Mouse (Mus musculus): ENCODE data around the gene Armh4.
"Not testable (repeated sequence)": the region's sequence is repeated elsewhere in the genome, so short reads cannot be mapped to it uniquely, and the experiment has no call there.

Gene Armh4

DNA sequence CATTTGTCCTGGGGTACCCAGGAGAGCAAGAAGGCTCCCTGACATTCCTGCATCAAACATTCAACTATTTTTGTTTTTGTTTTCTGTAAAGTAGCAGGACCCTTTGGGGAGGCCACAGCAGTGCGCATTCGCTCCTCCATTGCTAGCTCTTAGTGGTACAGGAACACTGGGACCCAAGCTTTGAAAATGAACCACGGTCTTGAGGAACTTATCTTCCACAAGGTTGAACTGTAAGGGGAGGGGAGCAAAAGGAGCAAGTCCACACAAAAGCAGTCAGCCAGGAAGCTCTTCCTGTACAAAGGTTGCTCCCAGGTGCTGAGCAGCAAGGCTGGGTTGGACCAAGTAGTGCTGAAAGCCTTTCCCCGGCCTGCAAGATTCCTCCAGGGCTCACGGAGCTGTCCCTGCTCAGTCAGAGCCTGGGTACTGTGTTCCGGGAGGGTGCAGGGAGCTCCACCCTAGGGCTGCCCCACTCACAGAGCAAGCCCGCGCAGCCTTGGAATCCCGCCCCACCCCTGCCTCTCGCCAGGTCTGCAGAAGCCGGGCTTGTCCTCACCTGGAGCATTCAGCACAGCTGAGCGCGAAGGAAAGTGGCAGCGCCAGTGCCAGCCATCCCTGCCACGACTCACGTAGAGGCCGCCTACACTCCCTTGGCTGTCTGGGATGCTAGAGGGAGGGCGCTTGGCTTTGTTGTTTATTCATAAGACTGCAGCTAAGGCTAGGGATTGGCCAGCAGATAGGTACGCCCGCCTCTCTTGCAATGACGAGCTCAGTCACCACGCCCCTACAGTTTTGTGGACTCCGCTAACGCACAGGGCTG is at the start of gene Armh4:
Gene Armh4 (minus strand): TSS at position 669 of the 817 bp plus-strand sequence.
- in situ Hi-C loops (cut with MboI; ENCODE audit: low pct_unique_long_range_greater_than_20kb in 1 of 2, low sequenced_read_pairs in 2 of 2, unreplicated experiment in 1 of 2) = no loop called here

DNA sequence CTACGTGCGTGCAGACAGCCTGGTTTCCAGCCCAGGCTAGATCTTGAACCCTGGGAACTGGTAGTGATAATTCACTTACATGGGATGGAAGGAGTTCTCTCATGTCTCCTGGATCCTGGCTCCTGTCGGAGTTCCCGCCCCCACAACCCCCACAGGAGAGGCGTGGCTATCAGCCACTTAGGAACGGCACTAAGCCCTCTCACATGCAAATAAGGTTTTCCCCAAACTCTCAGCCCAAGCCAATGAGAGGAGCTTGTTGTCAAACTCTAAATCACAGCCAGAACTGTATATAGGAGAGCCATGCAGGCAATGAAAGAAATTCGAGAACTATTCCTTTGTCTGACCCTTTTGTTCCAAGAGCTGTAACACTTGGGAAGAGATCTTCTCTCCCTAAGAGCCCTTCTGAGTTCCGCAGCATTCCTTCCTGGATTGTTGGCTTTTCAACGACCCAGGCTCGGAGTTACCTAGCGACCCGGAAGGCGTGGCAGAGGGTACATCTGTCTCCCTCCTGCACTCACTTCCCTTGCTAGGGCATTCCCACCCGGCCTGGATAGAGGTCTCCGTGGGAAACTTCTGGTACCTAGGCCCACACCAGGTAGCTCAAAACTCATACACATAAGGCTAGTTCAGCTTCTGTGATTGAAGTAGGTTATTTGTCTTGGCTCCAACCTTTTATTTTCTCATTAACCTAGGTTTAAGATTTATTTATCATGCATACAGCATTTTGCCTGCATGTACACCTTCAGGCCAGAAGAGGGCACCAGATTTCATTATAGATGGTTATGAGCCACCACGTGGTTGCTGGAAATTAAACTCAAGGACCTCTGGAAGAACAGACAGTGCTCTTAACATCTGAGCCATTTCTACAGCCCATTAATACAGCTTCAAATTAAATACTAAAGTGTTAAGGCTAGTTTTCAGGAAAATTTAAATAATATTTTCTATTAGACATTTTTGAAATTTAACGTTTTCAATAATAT is 46.3 kb upstream of the Armh4 start:
- in situ Hi-C loops (cut with MboI; ENCODE audit: low pct_unique_long_range_greater_than_20kb in 1 of 2, low sequenced_read_pairs in 2 of 2, unreplicated experiment in 1 of 2) = no loop called here

DNA sequence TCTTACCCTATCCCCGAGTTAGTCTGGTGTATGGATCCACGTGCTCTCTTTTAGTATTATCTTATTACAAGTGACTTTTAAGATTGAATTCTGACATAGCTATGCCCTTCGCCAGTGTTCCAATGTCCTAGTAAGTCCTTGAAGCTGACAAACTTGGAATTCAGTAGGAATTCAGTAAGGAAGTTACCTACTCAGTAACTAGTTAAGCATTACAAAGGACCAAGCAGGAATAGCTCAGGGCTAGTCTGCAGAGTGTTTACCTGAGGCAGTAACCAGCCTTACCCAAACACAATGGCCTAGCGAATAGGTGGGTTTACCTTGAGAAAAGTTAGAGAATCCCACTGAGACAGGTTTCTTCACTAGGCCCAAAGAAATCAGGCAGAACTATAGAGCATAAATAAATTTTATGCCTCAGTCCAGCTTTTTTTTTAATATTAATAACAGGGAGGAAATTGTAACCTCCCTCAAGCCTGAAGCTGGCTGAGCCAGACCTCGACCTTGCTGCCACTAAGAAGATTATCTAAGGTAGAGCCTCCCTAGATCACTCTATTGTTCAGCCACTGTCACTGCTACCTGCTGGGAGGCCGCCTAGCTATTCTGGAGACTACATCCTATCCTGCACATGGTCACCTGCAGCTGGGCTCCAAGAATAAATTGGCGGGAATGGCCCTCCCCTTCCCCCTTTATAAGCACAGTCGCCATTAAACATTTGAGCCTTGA is 36.7 kb upstream of the Armh4 start:
- in situ Hi-C loops (cut with MboI; ENCODE audit: low pct_unique_long_range_greater_than_20kb in 1 of 2, low sequenced_read_pairs in 2 of 2, unreplicated experiment in 1 of 2) = loop anchor here in 1 of 2 experiments (25.0 kb wide), 1 partner anchor 1242 kb away; the partner anchor contains the start of genes Olfr750, Rnase11 and Rnase12

DNA sequence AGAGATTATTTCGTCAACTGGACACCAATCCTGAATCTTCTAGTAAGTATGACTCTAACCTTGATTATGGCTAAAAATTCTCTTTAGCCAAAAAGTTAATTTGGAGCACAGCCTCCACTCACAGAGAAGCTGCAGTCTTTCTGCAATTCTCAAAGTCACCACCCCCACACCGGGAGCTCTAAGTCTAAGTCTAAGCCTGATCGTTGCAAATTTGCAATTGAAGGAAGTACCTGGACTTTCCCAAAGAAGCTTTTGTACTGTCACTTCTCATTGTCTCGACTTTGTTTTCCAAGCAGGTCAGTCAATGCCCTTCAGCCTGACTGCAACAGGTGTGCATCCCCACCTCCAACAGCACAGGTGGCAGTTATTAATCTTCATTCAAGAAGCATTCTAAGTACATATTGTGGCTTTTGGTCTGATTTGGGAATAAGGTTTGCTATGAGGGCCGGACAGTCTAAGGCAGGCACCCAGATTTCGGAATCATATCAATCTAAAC is 35.6 kb upstream of the Armh4 start:
- in situ Hi-C loops (cut with MboI; ENCODE audit: low pct_unique_long_range_greater_than_20kb in 1 of 2, low sequenced_read_pairs in 2 of 2, unreplicated experiment in 1 of 2) = loop anchor here in 1 of 2 experiments (25.0 kb wide), 1 partner anchor 1244 kb away; the partner anchor contains the start of genes Olfr750, Rnase11 and Rnase12

DNA sequence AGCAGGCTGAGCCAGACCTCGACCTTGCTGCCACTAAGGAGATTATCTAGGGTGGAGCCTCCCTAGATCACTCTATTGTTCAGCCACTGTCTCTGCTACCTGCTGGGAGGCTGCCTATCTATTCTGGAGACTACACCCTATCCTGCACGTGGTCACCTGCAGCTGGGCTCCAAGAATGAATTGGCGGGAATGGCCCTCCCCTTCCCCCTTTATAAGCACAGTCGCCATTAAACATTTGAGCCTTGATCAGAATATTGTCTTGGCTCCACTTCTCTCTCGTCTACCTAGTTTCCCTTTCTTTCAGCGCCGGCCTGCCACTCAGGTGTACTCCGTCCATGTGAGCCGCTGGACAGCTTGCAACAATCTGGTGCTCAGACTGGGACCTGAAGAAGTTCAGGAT is 29.8 kb upstream of the Armh4 start:
- in situ Hi-C loops (cut with MboI; ENCODE audit: low pct_unique_long_range_greater_than_20kb in 1 of 2, low sequenced_read_pairs in 2 of 2, unreplicated experiment in 1 of 2) = loop anchor here in 1 of 2 experiments (25.0 kb wide), 1 partner anchor 1249 kb away; the partner anchor contains the start of genes Olfr750, Rnase11 and Rnase12

DNA sequence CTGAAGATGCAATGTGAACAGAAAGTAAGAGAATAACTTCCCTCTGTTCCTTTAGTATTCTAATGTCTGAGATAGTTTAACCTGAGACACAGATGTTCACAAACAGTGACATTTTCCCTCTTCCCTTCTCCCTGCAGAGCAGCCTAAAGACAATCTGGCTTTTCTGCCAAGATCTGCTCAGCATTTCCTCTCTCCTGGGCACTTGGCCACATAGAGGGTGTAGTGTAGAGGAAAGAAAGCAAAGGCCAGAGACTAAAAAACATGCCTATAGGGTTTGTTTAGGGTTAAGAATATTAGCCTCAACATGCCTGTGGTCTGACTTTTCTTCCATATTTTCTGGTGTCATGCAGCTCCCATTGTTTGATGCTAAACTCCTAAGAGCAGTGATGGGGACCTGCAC is 21.9 kb upstream of the Armh4 start:
- in situ Hi-C loops (cut with MboI; ENCODE audit: low pct_unique_long_range_greater_than_20kb in 1 of 2, low sequenced_read_pairs in 2 of 2, unreplicated experiment in 1 of 2) = loop anchor here in 1 of 2 experiments (25.0 kb wide), 1 partner anchor 1257 kb away; the partner anchor contains the start of genes Olfr750, Rnase11 and Rnase12

DNA sequence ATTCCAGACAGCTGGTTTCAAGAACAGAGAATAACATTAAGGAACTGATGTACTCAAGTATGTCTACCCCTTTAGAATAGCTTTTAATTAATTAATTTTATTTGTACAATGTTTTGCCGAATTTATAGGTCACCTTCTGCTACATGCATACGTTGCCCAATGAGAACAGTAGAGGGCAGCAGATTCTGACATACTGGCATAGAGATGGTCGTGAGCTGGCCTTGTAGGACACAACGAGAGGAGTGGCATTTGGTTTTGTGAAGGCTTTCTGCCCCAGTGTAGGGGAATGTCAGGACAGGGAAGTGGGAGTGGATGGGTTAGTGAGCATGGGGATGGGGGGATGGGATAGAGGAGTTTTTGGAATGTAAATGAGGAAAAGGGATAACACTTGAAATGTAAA is 18.3 kb upstream of the Armh4 start:
- in situ Hi-C loops (cut with MboI; ENCODE audit: low pct_unique_long_range_greater_than_20kb in 1 of 2, low sequenced_read_pairs in 2 of 2, unreplicated experiment in 1 of 2) = loop anchor here in 1 of 2 experiments (25.0 kb wide), 1 partner anchor 1261 kb away; the partner anchor contains the start of genes Olfr750, Rnase11 and Rnase12

DNA sequence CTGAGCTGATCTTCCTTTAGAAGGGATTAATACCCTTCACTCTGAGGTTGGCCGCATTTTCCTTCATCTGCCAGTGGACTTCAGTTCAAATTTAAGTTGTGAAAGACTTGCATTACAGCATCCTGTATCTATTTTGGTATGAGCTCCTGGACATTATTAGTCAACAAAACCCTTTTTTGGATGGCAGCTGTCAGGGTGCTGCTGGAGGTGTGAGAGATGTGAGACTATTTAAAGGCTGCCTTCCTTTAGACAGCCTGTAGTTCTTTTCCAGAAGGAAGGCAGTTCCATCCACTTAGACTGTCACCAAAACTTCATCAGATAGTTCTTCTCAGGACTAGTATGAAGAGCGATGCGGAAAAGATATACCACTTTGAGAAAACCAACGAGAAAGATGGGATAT is 10.8 kb upstream of the Armh4 start:
- in situ Hi-C loops (cut with MboI; ENCODE audit: low pct_unique_long_range_greater_than_20kb in 1 of 2, low sequenced_read_pairs in 2 of 2, unreplicated experiment in 1 of 2) = no loop called here

DNA sequence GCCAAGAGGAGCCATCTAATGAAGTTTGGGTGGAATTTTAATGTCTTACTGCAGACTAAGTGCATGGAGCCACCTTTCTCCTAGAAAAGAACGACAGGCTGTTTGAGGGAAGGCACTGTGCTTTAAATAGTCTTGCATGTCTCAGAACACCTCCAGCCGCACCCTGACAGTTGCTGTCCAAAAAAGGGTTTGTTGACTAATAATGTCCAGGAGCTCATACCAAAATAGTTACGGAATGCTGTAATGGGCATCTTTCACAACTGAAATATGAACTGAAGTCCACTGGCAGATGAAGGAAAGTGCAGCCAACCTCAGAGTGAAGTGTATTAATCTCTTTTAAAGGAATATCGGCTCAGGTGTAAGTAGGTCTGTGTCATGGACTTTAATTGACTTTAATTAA is 7.4 kb upstream of the Armh4 start:
- in situ Hi-C loops (cut with MboI; ENCODE audit: low pct_unique_long_range_greater_than_20kb in 1 of 2, low sequenced_read_pairs in 2 of 2, unreplicated experiment in 1 of 2) = no loop called here

DNA sequence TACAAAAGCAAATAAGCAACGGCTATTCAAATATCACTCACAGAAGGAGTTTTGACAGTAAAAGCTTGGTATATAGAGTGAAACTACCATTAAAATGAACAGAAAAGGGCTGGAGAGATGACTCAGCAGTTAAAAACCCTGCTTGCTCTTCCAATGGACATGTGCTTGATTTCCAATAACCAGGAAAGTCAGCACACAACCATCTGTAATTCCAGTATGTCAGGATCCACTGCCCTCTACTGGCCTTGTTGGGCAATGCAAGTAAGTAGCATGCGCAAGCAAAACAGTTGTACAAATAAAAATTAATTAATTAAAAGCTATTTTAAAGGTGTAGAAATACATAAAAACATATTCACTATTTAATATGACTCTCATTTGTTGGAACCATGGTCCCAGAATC is 2.6 kb upstream of the Armh4 start:
- in situ Hi-C loops (cut with MboI; ENCODE audit: low pct_unique_long_range_greater_than_20kb in 1 of 2, low sequenced_read_pairs in 2 of 2, unreplicated experiment in 1 of 2) = no loop called here

DNA sequence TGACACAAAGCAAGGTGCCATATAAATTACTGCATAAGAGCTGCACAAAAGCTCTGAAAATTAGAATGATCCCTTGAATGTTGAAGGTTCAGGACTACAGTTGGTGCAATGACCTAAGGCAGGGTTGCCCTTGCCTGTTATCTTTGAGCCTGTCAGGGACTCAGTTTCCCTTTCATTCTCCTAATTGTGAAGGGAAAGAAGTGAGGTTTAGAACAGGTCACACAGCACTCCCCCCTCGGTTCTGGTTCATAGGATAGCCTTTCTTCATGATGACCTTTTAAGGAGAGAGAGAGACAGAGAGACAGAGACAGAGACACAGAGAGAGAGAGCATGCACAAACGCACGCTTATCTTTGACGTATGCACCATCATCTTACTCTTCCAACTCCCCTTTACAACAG is 683 bp upstream of the Armh4 start:
- in situ Hi-C loops (cut with MboI; ENCODE audit: low pct_unique_long_range_greater_than_20kb in 1 of 2, low sequenced_read_pairs in 2 of 2, unreplicated experiment in 1 of 2) = no loop called here

DNA sequence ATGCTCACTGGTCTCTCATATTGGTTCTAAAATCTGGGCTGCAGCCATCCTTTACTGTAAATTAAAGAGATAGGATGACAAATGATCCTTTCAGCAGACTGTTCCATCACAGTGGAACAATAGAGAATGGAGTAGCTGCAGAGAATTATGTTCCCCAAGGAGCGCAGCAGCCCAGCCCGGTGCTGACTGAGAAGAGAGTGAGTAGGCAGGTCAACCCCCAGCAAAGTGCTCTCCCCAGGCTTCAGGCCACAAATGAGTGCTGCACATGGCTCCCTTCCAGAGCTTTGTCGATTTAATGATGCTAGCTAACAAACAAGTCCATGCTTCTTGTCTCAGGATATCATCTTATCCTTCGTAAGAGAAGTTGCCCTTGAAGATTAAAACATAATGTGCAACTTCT is 2.8 kb downstream of the Armh4 start:
- in situ Hi-C loops (cut with MboI; ENCODE audit: low pct_unique_long_range_greater_than_20kb in 1 of 2, low sequenced_read_pairs in 2 of 2, unreplicated experiment in 1 of 2) = no loop called here

DNA sequence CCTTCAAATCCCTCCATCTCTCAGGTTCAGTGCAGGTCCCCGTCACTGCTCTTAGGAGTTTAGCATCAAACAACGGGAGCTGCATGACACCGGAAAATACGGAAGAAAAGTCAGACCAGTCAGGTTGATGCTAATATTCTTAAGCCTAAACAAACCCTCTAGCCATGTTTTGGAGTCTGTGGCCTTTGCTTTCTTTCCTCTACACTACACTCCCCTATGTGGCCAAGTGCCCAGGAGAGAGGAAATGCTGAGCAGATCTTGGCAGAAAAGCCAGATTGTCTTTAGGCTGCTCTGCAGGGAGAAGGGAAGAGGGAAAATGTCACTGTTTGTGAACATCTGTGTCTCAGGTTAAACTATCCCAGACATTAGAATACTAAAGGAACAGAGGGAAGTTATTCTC is 5.6 kb downstream of the Armh4 start:
- in situ Hi-C loops (cut with MboI; ENCODE audit: low pct_unique_long_range_greater_than_20kb in 1 of 2, low sequenced_read_pairs in 2 of 2, unreplicated experiment in 1 of 2) = not testable (repeated sequence)

DNA sequence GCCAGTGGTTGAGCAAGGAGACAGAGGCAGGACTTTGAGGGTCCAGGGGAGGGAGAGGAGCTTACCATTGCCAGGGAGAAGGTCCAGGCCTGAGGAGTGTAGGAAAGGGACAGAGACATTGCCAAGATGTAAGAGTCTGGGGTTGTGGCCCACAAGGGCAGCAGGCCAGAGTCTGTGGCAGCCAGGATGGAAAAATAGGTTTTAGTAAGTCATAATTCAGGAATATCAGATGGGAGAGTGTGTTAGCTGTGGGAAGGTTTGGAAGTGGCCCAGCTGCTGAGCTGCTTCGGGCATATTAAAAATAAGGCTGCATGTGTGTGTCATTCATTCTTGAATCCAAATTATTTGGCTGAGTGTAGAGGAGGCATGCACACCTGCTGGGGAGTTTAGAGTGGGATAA is 11.4 kb downstream of the Armh4 start:
- in situ Hi-C loops (cut with MboI; ENCODE audit: low pct_unique_long_range_greater_than_20kb in 1 of 2, low sequenced_read_pairs in 2 of 2, unreplicated experiment in 1 of 2) = no loop called here

DNA sequence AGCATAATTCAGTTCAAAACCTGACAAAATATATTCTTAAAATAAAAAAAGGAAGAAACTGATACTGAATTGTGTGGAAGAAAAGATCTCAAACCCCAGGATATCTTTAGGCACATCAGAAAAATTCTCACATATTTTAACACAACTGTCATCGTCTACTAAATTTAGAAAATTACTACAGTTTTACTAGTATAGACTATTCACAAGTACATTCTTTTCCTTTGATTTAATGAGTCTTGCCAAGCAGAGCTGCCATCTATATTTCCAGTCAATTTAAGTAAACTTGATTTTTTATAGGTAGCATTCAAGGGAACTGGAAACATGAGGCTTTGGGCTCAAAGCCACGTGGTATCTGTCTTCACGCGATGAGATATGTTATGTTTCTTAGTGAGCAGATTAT is 16.6 kb downstream of the Armh4 start:
- in situ Hi-C loops (cut with MboI; ENCODE audit: low pct_unique_long_range_greater_than_20kb in 1 of 2, low sequenced_read_pairs in 2 of 2, unreplicated experiment in 1 of 2) = no loop called here

DNA sequence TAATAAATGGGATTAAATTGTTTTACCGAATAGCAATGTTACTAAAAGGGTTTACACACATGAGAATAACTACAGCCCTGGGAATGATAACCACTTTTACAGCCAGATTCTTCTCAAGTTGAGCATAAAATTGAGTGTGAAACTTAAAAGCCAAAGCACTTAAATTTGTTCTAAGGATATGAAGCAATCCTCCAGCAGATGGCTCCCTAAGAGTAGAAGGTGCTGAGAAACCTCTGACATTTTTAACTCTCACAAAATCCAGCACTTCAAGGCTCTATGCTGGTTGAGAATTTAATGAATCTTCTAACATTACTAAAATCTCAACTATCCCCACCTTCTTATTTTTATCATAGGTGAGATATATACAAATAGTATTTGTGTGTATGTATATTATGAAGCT is 27.3 kb downstream of the Armh4 start:
- in situ Hi-C loops (cut with MboI; ENCODE audit: low pct_unique_long_range_greater_than_20kb in 1 of 2, low sequenced_read_pairs in 2 of 2, unreplicated experiment in 1 of 2) = no loop called here

DNA sequence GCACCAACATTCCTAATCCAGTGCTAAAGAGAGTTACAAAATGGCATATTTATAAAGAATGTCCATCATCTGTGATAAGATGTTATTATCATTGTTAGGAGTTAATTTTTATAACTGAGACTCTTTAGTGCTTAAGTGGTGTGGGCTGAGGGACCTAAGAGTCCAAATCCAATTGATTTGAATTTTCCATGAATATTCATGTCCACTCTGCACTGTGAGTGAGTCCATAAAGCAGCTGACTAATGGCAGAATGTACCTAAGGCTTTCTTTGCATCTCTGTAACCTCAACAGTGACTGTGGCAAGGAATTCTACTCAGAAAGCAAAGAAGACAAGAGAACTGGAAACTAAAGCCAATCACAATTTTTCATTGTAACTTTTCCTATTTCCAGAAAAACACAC is 30.6 kb downstream of the Armh4 start:
- in situ Hi-C loops (cut with MboI; ENCODE audit: low pct_unique_long_range_greater_than_20kb in 1 of 2, low sequenced_read_pairs in 2 of 2, unreplicated experiment in 1 of 2) = no loop called here

DNA sequence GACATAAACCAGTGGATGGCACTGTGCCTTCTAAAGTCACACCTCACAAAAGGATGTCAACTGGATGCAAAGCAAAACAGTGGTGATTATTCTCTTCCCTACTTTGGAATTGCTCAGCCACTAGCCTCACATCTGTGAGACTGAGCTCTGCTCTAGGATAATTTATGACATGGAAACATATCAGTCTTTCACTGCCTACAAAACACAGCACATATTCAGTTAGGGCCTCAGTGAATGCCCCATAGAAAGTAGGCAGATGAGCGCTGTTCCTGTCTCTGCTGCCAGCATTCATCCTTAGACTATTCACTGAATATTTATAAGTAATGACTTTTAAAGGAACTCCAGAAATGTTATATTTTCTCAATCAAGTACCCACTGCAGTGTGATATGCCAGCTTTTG is 37.3 kb downstream of the Armh4 start:
- in situ Hi-C loops (cut with MboI; ENCODE audit: low pct_unique_long_range_greater_than_20kb in 1 of 2, low sequenced_read_pairs in 2 of 2, unreplicated experiment in 1 of 2) = loop anchor here in 1 of 2 experiments (25.0 kb wide), 1 partner anchor 509 kb away; the partner anchor contains the start of gene ccdc198

Measured in mouse embryonic stem cell (cell line).